Mouse (Mus musculus): Measurements from ENCODE around the gene Rock2.
"Not testable (repeated sequence)": the region's sequence is repeated elsewhere in the genome, so short reads cannot be mapped to it uniquely, and the experiment has no call there.

Rock2 gene

DNA sequence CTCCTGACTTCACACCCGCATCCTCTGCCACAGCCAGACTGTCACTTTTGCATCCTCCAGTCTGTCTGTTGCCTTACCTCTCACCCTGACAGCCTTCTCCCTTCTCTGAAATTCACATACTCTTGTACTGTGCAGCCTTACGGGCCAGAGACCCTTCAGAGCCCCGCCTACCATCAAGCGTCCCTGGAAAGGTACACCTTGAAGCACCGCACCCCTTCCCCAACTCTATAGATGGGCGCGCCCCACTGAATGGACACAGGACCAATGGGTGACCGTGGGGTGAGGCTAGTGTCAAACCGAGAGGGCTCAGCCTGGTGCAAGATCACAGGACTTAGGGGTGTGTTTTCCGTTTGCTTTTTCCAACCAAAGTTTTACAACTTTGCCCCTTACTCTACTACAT lies 104.5 kb downstream of the Rock2 start:
- peak; percentile 14 for DNase-seq (ENCODE audit: low read depth, low spot score)

DNA sequence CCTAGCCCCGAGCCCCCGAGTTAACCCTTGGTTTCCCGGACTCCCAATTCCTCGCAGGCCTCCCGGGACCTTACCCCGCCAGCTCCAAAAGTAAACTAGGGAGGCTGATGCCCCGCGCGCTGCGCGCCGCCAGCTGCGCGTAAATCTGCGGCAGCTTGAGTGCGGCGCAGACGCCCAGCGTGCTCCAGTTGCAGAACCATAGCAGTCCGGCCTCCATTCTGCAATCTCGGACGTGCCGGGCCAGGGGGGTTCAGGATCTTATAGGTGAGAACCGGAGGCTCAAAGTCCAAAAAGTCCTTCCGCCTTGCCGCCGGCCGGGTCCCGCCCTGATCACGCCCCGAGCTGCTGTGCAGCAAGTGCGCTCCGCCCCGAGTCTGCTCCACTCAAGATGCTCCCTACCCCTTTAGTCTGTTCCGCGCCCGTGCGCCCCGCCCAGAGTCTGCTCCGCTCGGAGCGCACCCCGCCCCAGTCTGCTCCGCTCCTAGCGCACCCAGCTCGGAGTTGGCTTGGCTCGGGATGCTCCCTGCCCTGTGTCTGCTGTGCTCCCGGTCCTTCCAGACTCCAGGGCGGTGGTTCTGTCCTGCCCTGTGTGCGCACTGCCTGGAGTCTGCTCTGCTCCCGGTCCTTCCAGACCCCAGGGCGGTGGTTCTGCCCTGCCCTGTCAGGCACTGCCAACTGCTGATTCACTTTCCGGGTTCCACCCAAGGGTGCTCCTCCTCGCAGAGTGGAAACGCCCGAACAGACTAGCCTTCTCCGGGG lies 105.2 kb downstream of the Rock2 start, which contains the start of gene Pqlc3:
Pqlc3 (minus strand) TSS at position 670 of the 759 bp plus-strand sequence.
- peak; percentile 93 for DNase-seq (ENCODE audit: low read depth, low spot score)

DNA sequence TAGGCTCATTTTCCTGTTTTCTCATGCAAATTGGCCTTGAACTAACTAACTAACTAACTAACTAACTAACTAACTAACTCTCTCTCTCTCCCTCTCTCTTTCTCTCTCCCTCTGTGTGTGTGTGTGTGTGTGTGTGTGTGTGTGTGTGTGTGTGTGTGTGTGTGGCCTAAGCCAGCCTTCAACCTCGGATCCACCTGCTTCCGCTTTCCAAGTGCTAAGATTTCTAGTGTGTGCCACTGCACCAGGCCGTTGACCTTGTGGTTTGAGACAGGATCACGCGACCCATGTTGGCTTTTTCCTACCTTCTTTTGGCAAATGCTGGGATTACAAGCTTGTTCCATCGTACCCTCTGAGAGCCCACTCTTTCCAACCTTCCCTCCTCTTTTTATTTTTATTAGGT lies 105.9 kb downstream of the Rock2 start:
- DNase-seq (ENCODE audit: low read depth, low spot score) = peak; percentile 50

DNA sequence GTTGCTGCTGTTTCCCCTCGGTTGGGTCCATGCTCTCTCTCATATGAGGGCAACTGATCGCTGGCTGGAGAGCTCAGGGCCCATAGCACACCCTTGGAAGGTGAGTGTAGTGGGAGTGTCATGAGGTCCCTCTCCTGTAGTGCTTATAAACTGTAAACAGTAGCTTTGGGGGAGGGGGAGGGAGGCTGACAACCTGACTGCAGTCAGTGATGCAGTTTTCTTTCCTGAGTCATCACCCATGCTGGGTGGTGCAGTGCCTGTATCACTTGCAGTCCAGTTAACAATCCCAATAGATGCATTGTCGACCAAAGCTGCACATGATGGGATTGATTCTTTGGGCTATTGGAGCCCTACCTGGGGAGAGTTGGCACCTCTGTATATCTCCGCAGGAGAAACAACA lies 106.5 kb downstream of the Rock2 start:
- no peak for DNase-seq (ENCODE audit: low read depth, low spot score)

DNA sequence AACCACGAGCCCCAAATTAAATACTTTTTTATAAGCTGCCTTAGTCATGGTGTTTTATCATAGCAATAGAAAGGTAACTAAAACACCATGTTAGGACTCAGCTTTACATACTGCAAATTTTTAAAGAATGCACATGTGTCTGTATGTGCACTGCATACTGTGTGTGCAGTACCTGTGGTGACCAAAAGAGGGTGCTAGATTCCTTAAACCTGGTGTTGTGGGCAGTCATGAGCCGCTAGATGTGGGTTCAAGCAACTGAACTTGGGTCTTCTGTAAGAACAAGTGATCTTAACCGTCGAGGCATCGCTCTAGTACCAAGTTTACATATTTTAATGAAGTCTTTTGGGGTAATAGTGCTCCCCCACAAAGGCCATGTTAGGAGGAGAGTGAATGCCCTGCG lies 114.8 kb downstream of the Rock2 start:
- DNase-seq (ENCODE audit: low read depth, low spot score) = no peak

DNA sequence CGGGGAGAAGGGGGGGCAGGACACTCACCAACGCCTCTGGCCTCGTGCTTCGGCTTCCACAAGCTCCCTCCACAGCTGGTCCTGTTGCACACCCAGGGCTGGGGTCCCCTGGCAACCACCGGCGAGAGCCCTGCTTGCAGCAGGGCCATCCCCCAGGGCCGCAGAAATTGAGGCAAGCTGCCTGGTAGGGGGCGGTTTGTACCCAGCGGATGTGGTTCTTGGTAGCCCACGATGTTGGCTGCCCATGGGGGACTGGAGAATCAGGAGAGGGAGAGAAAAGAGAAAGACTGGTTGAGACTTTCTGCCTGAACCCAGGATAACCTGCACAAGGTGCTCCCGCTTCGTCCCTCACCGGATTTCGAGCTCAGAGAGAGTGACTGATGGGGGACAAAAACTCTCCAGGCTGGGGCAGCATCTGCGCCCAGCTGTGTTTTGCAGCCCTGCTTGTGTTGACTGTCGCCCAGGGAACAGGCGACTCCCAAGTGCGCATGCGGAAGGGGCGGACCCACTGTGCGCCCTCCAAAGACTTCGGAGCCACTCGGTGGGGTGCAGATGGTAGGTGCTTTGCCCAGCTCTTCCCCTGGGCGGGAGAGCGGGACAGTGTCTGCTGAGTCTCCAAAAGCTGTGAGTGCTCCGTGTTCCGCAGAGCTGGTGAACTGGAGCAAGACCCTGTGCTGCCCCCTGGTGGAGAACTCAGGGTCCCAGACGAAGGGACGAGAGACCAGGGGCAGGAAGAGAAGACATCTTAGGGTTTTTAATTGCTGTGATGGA lies 116.6 kb downstream of the Rock2 start, which contains the start of gene 2410004P03Rik:
2410004P03Rik (minus strand) TSS at position 628 of the 771 bp plus-strand sequence.
- peak; percentile 83 for DNase-seq (ENCODE audit: low read depth, low spot score)

DNA sequence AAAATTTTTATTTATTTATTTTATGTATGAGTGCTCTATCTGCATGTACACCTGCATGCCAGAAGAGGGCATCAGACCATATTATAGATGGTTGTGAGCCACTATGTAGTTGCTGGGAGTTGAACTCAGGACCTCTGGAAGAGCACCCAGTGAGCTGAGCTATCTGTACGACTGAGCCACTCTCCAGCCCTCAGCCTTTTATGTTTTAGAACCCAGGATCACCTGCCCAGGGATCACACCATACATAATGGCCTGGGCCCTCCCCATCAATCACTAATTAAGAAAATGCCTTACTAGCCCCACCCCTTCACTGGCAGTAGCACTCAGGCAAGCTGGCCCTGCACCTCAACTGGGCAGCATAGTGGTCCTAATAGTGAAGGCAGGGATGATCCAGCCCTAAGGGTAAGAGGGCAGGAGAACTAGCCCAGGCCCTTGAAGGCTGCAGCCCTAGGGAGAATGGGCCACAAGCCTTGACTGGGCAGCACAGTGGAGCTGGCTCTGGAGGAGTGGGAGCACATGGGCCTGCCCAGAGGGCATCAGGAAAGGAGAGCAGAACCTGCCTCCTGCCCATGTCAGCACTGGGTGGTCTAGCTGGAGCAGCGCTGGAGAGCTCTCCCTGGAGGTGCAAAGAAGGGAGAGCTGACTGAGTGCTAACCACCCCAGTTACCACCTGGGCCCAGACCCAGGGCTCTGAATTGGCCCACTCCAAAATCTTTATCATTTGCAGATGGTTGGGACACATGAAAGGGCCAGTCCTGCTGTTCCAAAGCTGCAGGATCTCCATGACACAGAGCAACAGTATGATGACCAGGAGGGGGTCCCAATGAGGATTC lies 117.6 kb downstream of the Rock2 start:
- DNase-seq (ENCODE audit: low read depth, low spot score) = no peak

DNA sequence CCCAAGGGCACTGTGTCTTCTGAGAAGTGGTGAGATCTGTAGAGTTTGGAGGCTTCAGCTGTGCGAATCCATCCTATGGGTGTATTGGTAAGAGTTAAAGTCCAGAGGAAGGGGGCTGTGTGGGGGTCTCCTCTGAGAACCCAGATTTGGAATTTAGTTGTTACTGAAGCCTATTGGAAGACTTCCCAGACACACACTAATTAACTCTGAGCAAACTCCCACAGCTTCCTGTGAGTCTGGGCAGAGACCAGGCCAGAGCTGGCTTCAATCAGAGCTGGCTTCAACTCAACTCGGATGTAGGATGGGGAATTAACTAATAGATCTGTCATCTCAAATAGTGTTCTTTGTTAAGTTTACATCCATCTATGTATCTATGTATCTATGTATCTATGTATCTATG lies 121.0 kb downstream of the Rock2 start:
- no peak for DNase-seq (ENCODE audit: low read depth, low spot score)

DNA sequence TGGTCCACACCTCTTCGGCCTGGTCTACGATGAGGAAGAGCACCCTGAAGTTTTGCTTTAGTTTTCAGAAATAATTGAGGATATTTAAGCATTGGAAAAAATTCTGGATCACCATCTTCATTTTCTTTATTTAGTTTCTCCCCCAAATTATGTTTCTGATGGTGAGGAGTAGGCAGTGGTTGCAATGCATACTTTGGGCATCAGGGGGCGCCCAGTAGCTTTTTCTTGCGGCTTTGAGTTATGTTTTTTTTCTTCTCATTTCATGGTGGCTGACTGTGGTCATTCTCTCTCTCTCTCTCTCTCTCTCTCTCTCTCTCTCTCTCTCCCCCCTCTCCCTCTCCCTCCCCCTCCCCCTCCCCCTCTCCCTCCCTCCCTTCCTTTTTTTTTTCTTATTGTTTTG lies 123.8 kb downstream of the Rock2 start:
- DNase-seq (ENCODE audit: low read depth, low spot score) = peak; percentile 61

DNA sequence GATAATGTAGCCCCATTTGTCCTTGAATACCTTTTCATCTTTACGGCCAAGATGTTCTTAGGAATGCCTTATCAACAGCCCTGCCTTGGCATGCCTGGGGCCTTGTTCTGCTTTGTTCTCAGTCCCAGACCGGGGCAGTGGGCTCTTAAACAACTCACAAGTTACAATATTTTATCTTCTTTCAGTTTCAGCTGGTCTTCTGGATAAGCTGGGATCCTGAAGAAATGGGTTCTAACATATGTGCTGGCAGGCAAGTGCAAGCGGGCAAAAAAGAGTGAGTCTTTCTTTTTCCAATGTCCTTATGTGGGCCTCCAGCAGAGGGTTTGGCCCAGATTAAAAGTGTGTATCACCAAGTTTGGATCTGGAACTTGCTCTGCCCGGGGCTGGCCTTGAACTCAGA lies 126.4 kb downstream of the Rock2 start:
- DNase-seq (ENCODE audit: low read depth, low spot score) = not testable (repeated sequence)

DNA sequence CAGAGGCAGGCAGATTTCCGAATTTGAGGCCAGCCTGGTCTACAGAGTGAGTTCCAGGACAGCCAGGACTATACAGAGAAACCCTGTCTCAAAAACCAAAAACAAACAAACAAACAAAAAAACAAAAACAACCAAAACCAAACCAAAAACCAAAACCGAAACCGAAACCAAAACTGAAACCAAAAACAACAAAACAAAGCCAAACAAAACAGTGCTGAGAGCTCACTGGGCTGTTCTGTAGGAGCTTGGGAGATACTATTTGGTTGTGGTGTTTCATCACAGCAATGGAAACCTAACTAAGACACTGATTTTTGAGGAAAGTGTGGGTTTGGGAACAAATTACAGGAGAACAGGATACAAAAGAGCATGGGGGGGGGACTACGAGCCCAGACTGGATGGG lies 127.5 kb downstream of the Rock2 start:
- peak; percentile 25 for DNase-seq (ENCODE audit: low read depth, low spot score)

DNA sequence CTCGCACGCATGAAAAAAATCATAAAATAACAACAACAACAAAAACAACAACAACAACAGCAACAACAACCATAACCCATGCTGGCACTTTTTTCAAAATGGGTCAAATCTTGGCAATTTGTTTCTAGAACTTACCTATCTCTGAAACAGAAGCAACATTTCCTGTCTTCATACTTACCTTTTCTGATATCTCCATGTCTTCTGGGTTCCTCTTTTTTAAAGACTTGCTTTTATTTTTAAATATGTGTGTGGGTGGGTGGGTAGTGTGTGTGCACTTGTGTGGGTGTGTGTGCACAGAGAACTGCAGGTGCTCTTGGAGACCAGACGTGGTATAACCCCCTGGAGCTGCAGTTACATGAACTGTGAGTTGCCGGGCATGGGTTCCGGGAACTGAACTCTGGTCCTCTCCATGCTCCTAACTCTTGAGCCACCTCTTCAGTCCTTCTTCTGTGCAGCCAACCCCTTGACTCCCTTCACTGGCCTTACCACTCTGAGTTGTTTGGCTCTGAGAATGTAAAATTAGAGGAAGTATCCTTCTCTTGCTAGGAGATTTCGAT lies 129.9 kb downstream of the Rock2 start:
- no peak for DNase-seq (ENCODE audit: low read depth, low spot score)

DNA sequence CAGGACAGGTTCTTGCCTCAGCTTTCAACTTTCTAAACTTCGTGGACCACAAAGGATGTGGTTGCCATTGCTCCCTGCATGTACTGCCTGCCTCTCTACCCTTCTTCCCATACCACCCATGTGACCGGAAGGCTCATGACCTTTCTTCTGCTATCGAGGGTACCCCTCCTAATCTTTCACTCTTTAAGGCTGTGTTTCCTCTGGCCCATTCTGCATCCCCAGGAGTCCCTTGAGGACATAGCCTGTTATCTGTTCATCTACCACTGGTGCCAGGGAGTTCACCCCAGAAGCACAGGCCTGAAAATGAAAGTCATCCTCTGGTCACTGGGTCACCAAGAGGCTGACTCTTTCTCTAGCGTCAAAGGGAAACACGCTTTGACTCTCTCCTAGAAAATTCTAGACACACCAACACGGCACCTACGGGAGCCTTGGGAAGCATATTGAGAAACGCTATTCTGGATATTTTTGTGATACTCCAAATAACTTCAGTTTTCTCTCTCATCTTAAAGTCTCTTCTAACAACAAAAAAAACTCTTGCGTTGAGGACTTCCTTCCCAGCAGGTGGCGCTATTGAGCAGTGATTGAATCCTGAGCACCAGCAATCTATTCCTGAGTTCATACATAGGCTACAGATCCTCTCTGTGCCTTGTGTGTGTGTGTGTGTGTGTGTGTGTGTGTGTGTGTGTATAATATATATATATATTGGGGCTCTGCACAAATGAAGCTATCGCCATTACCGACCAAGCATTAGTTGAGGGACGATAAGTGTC lies 138.2 kb downstream of the Rock2 start:
- peak; percentile 79 for DNase-seq (ENCODE audit: low read depth, low spot score)

DNA sequence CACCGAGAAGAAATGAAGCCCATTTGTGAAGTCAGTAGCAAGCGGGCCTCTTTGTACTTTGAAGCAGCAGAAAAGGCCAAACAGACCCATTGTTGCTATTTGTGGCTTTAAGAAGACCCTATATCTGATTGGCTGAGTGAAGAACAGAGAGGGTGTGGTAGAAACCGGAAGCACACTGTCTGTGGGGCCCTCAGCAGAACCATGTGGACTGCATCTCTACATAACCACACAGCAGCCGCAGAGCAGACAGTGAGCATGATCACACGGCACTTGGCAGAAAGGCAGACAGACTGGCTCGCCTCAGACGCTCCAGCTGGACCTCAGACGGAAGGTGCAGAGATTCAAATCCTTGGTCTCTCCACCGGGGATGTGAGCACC lies 138.8 kb downstream of the Rock2 start:
- peak; percentile 68 for DNase-seq (ENCODE audit: low read depth, low spot score)

DNA sequence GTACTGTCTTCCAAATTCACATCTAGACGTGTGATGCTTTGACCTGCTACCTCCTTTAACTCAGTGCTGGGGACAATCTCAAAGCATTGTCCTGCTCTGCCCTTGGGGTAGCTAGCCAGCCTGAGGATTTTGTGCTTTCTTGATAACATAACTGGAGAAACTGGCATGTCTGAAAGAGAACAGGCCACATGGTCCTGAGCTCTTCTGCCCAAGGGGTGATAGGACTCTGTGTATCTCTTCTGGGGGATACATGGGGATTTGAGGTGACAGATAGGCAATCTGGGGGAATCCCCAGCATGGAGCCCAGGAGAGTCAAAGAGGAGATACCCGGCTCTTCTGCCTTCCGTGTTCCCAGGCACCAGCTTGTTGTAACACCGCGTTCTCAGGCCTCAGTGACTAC lies 140.0 kb downstream of the Rock2 start:
- no peak for DNase-seq (ENCODE audit: low read depth, low spot score)

DNA sequence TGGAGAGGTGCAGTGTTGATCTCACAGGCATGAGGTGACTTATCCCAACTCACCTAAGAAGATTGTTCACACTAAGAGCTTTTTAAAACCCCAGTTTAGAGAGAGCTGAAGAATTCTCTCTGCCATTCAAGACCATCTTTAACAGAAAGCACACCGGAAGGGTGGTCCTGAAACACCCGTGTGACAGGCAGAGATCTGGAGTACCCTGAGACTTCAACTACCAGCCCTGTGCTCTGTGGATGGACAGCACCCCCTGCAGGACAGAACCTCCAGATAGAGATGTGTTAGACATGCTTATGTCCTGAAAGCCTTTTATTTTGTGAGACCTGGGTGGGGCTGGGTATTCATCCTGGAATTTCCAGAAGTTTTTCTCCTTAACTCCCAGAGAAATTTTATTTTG lies 140.4 kb downstream of the Rock2 start:
- DNase-seq (ENCODE audit: low read depth, low spot score) = peak; percentile 54

DNA sequence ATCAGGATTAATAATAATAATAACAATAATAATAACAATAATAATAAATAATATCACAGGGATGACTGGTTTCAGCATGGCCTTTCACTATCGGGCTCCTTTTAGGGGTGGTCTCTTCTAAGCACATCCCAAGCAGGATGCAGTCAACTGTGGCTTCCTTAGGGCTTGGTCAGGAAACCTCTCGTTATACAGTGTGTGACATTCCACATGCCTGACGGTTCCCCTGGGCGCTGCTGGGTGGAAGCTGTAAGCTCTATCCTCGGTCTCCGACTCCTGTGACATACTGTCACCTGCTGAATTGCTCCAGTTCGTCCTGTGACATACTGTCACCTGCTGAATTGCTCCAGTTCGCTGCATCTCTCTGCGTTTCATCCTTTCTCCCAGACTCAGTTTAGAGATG lies 141.8 kb downstream of the Rock2 start:
- DNase-seq (ENCODE audit: low read depth, low spot score) = no peak

DNA sequence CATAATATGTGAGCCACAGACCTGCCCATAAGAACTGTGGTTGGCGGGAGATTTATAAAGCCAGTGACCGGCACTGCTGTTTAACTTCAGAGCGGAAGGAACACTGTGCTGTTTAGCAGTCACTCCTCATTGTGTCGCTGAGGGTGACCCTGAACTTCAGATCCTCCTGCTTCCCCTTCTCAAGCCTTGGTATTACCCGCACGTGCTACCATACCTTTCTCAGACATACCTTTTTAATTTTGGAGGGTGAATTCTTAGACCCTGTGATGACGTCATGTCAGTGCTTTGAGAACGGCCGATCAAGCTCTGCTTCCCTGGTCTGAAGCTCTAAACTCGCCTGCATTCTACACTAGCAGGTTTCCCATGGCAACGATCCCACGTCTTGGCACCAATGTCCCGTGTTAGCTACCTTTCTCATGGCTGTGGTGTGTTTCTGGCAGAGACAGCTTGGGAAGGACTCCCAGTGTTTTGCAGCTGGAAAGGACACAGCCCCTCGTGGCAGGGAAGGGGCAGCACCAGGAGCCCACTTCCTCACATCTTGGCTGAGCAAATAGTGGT lies 142.4 kb downstream of the Rock2 start:
- DNase-seq (ENCODE audit: low read depth, low spot score) = no peak

All from CD4-positive helper T cell, adult 2 months (primary cell).